Mouse (Mus musculus) retina, embryonic 14.5 days (tissue): ENCODE data around the gene Ptcd3.
"Not testable (repeated sequence)": the region's sequence is repeated elsewhere in the genome, so short reads cannot be mapped to it uniquely, and the experiment has no call there.

Experiments
- DNase-seq: peaks from one replicate; pipeline ENCODE4 v3.0.0-alpha.2; 2015; ENCODE audit warnings: low spot score

Ptcd3 gene

DNA sequence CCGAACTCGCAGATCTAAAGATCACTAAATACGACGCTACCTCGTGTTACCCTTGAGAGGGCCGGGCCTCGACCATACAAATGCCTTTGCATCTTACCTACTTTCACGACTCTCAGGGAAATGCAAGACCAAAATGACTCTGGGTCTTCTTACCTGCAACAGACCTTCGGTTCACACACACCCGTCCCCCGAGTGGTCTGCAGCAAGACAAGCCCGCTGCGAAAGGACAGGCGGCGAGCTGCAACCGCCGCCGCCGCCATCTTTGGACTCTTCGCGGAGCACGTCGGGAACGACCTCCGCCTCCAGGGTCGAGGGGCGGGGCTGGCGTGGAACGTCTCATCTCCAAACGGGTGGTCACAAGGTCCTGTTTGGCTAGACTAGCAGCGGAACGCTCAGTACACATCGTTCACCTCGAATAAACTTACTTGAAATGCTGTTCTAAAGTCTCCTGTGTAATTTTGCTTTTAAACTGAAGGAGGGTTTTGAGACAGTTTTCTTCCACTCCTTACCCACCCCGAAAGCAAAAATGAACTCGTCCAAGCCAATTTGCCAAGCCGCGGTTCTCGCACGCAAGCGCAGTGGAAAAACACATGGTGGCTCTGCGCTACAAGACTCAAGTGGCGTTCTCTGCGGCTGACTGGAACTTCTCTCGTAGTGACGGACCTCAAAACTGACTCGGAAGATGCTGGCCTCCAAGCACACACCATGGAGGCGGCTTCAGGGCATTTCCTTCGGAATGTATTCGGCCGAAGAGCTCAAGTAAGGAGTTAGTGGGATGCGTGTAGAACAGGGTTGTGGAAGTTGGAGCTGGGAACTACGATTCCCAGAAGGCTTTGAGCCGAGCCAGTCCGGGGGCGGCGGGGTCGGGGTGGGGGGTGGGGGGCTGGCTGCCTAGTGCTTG, at the start of gene Ptcd3, which contains the start of gene Polr1a:
Gene Ptcd3, minus strand, starts transcription at position 270 of the 901 bp plus-strand sequence.
Gene Polr1a, plus strand, starts transcription at position 573 of the 901 bp plus-strand sequence.
- DNase-seq = peak; percentile 94

DNA sequence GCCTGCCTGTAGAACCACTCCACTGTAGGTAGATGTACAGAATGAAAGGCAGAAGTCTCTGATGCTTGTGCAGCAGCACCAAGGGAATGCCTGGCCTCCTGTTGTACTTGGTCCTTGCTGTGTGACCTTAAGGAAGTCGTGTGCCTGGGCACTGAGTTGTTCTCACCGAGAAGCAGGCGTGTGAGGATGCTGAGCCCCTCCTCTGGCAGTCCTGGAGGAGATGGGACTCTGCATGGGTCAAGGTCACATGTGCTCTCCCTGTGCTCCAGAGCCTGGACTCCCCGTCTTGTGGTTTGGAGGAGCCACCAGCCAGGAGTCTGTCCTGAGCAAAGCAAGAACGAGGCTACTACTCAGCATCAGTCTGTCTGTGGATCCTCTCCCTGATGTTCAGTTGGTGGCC, 42.6 kb upstream of the Ptcd3 start:
- DNase-seq = no peak

DNA sequence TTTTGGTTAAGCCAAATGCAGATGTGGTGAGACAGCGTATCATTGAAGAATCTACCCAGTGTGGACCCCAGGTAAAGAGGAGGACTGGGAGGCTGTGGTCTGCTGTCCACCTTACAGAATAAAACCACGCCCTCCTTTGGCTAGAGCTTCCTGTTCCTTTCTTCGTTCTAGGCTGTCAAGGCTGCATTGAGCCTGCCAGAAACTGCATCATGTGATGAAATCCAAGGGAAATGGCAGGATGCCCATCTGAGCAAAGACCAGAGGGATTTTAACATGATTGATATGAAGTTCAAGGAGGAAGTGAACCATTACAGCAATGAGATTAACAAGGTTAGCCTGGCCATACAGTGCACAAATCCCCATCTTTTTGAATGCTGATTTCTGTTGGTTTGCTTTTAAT, 42.0 kb upstream of the Ptcd3 start:
- DNase-seq = no peak

DNA sequence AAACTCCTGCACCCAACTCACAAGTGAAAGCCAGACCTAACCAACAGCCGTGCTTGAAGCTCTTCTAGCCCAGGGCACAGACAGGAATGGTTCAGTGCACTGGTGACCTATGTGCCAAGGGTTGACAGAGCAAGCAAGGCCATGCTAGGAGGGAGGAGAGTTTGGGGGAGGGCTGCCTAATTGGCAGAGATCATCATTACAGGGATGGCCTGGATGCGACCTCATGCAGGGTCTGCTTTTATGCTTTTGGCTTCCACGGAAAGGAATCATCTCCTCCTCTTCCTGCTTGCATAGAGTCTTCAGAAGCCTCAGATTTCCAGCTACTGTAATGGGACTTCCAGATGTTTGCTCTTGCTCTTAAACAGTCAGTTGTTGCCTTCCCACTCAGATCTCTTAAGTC, 41.2 kb upstream of the Ptcd3 start:
- no peak for DNase-seq

DNA sequence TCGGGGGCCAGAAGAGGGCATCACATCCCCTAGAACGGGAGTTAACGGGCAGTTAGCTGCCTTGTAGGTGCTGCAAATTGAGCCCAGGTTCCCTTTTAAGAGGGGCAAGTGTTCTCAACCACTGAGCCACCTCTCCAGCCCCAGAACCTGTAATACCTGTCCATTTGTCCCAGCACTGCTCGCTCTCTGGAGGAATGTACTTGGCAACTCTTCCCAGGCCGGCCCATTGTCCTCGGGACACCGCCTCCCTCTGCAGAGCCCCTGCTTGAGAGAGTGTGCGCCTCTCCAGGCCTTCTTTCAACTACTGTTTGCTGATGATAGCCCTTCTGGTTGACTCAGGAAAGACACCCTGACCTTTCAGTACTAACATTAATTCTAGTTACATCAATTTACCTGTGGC, 37.6 kb upstream of the Ptcd3 start:
- no peak for DNase-seq

DNA sequence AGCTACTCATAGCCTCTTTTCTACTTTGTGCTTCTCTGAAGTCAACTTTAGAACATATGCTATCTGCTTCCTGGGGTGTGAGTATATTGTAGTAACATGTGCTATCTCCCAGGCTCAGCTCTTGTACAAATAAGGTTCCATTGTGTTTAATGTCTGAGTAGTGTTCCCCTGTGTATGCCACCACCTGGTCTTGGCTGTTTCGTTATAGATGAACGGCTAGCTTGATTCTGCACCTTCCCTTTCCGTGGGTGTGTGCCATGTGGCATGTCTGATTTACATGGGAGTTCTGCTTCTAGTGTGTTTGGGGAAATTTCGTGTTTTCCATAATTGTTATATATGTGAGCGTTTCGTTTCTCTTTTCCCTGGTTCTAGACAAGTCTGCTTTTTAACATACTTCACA, 36.6 kb upstream of the Ptcd3 start:
- DNase-seq = no peak

DNA sequence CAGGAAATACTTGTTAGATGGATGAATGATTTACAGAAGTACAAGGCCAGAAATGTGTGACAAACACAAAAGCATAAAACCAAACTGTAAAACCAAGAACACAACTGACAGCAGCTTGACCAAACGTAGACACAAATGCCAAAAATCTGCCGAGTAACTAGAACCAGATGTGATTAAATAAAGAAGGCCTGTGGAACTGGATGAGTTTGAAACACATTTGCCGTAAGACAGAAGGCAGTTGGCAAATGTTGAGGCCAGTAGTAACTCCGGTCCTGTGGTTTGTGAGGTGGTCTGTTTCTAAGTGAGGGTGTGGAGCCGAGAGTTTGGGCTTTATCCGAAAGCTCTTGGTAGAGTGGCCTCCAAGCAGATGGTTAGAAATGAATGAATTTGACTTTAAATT, 32.4 kb upstream of the Ptcd3 start:
- no peak for DNase-seq

DNA sequence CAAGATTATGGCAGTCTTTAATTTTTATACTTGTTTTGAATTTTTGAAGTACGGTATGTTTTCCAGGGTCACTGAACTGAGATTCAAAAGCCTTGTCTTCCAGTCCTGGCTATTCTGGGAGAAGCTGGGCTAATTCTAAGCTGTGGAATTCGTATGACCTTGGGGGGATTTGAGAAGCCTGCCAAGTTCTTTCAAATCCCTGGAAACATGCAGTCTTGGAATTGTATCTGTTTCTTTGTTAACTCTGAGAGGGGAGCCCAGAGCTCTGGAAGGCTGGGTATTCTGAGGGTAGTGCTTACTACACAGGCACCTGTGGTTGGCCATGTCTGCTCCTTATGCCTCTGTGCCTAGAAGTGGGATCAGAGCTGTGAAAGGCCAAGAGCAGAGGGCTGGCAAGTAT, 27.2 kb upstream of the Ptcd3 start:
- no peak for DNase-seq

DNA sequence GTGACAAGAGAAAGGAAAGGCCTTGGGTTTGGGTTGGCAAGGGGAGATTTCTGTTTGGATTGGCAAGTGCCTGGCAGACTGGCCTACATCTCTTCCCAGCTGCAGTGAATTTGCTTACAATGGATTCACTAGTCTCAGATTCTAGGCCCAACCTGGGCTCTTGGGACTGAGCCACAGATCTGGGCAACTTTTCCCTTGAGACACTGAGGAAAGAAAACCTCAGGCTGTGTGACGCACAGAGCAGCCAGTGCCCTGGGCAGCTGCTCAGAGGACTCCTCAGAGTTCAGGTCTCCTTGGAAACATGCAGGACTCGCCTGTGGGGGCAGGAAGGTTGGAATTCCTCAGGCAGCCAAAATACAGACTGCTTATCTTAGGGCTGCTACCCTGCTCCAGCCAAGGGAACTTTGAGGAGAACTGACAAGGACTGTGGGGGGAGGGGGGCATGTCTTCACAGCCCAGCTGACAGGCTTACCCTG, 25.6 kb upstream of the Ptcd3 start:
- DNase-seq = peak; percentile 4

DNA sequence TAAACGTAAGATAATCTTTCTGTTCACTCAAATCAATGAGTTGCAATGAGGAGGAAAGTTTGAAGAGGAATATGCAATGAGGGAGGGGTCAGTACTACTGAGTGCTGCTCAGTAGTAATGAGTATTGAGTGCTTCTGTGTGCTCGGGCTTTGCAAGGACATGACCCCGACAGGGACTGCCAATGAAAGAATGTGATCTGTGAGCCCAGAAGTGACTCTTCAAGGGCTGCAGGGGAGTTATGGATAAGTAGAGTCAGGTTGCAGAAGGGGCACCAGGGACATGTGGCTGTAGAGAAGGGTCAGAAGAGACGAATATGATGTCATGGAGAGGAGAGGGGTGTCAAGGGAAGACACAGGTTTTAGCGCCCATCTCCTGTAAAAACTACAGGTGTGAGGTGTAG, 23.8 kb upstream of the Ptcd3 start:
- DNase-seq = no peak

DNA sequence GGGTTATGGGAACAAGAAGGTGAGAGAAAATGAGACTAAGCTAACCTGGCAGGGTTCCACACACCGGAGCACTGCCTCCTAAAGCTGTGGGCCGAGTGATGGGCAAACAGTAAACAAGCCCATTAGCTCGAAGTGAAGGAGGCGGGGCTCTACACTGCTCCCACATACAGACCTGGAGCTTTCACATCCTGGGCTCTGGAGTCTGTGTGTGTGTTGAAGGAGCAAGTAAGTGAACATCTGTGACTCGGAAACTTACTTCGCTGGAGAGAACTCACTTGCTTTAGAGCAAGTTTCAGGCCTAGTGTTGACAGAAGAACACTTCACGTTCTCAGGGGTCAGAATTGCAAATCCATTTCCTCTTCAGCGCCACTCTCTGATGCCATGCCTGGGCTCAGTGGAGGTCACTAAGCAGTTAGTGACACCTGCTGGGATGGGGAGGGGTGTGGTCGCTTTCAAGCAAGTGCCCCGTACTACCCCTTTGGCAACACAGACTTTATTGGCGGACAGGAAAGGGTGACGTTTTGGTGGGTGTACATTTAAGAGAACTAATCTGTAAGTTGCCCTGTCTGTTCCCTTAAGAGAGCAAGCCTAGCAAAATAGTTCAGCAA, 22.4 kb upstream of the Ptcd3 start:
- no peak for DNase-seq

DNA sequence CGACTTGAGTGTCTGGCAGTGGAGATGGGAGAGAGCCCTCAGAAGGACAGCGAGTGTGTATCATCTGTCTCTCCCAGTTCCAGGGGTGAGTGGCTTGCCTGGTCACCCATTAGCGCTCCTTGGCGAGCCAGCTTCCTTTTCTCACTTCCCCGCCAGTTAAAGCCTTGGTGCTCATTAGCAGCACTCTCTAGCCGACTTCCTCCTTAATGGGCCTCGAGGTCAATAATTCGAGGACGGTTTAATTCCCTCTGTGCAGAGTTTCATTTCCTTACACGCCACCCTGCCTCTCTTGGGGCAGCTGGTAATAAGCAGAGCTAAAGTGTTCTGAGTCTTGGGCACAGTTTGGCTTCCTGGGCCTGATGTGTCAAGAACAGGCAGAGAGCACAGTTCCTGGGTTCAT, 21.5 kb upstream of the Ptcd3 start:
- DNase-seq = no peak

DNA sequence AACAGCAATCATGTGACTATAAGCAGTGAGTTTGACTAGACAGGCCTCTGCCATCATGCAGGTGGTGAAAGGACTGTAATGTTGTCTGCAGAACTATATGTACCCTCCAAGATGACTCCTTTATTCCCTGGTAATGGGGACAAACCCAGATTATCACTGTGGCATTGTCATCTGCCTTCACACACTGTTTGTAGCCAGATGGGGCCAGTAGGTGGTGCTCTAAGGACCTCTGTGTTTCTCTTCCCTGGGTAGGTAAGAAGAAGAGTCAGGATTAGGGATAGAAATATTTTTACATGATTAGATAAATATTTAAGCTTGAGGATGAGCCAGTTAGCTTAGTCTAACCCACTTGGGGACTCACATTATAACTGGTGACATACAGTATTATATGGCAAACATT, 19.4 kb upstream of the Ptcd3 start:
- DNase-seq = peak; percentile 76

DNA sequence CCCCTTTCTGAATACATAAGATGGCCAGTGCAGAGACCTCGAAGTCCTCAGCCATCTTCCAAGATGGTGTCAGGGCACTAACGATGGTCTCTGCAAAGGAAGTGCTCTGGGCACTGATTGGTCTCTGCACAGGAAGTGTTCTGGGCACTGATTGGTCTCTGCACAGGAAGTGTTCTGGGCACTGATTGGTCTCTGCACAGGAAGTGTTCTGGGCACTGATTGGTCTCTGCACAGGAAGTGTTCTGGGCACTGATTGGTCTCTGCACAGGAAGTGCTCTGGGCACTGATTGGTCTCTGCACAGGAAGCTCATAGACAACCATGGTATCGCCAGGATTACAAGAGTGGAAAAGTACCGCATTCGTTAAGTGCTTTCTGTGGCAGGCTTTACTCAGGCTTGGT, 16.7 kb upstream of the Ptcd3 start:
- not testable (repeated sequence) for DNase-seq

DNA sequence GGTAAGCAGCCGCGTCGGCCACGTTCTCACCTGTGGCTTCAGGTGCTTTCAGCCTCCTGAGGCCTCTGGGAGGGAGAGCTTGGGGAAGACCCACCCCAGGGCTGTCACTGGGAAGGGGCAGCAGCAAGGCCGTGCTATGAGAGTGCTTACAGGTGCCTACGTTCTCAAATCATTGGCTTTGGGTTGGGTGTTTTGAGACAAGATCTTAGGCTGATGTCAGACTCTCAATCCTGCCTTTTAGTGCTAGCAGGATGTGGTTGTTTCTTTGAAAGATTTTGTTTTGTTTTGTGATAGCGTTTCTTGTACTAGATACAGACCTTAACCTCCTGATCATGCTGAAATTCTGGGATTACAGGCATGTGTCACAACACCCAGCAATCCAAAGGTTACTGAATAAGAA, 12.2 kb upstream of the Ptcd3 start:
- DNase-seq = no peak

DNA sequence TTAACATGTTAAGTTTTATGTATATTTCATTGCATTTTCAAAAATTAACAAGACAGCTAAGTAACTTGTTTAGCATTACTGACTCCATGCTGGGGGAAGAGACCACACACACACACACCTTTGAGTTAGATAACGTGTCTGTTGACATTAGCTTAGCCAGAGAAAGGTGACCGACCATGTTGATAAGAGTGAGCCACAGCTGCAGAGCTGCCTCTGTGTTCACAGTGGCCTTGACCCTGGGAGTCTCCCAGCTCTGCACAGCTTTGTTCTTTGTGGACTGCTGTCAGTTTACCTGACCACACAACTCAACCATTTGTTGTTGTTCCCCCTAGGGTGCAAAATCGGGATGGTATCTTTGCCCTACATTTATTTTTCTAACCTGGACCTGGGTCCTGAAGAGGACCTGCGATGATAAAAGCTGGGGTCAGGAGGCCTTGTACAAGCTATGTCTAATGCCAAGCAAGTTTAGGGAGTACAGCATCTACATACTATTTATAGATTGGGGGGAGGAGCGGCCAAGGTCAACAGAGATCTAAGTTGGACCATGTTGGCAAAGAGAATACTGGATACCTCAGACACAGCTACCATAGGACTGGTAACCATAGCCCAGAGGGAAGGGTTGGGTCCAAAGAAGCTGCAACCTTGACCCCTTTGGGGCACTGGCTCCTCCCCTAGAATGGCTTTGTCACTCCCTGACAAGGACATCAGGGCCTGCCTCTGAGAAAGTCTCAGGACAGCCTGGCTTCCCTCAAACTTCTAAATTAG, 3.3 kb upstream of the Ptcd3 start:
- DNase-seq = no peak

DNA sequence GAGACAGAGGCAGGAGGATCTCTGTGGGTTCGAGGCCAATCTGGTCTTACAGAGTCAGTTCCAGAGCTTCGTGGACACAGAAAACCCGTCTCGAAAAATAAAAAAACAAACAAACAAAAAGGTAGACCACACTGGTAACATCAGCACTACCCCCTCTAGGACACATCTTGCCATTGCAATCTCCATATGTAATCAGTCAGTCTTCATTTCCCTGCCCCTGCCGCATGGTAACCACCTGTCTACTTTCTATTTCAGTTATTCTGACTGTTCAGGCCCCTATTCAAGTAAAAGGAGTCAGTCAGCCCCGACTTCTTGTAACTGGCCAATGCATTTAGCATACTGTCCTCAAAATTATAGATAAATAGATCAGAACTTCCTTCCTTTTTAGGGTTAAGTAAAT, 1.3 kb upstream of the Ptcd3 start:
- no peak for DNase-seq

DNA sequence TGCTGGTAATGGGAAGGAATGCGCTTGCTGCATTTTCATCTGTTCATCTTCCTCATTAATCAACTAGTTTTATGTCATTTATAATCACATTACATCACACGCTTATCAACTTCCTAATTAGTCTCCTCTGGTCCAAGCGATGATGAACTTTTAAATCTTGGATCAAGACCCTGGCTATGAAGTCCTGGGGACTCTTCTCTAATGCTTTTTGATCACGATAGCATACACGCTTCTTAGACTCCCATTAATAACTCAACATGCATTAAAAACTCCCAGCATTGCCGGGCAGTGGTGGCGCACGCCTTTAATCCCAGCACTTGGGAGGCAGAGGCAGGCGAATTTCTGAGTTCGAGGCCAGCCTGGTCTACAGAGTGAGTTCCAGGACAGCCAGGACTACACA, 834 bp upstream of the Ptcd3 start:
- no peak for DNase-seq

DNA sequence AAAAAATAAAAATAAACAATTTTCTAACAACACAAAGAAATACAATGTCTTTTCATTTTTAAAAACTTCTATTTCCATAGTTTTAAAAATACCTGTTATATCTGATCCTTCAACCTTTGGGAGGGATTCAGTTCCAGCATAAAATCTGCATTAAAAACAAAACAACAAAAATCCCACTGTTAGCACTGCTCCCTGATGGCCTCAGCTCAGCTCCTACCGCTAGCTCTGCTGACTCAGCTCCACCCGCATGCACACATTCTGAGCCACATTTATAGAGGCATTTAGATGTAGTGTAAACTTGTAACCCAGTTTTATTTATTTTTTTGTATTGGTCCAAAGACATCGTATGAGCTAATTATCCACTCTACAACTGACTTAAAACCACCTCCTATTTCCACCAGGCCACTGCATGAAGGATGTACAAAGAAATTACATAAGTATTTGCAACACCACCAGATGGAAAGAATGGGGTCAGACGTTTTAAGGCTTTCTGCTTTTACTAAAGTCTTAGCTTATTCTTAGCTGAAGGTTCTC, 781 bp downstream of the Ptcd3 start:
- peak; percentile 8 for DNase-seq

DNA sequence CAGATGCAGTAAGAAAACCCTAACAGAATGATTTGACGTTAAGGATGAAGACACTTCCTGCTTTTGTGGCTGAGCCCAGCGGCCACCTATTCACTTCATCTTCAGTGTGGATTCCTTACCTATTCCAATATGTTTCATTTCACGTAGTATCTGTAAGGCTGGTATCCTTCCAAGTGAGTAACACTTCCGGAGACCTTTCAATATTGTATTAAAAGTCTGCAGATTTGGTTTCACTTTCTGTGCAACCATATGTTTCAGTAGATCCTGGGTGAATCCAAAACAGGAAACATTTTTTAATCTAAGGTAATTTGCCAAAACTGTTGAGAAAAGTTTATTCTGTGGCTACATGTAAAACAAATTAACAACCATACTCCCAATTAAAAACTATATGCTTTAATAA, 15.3 kb downstream of the Ptcd3 start:
- no peak for DNase-seq

DNA sequence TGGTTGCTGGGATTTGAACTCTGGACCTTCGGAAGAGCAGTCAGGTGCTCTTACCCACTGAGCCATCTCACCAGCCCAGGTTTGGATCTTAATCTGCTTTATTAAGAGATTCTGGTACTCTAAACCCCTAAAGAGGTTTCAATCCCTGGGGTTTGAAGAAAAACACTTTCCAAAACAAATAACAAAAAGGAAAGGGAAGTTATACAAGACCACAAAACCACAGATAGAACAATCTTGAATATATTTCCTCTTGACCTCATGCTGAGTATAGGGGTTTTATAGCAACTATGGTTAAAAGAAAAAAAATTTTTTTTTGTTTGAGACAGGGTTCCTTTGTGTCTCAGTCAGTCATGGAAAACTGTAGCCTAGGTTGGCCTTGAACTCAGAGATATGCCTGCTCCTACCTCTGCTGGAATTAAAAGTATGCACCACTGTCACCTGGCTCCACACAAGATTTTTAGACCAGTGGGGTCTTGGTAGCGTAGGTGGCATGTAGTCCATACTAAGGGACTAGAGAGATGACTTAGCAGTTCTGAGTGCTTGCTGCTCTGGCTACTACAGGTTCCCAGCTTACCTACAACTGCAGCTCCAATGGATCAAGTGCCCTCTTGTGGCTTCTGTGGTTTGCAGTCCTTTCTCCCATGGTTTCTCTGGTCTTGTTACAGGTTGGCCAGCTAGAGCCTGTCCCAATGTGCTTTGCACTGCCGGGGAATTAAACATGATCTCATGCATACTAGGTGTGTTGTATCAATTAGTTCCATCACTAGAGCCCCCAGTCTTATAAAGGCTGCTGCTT, 30.4 kb downstream of the Ptcd3 start:
- DNase-seq = peak; percentile 17

DNA sequence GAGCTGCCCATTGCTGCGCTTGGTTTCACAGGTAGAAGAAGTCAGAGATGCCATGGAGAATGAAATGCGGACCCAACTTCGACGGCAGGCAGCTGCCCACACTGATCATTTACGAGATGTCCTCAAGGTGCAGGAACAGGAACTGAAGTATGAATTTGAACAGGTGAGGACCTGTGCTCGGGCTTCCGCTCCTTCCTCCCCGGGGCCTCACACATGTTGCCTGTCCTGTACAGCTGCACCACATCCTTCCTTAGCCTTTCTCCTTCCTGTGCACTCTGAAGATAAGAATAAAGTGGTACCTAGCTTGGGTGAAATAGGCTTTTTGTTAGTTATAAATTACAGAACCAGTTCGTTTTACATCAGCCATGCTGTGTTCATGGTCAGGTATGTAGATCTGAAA, 37.2 kb downstream of the Ptcd3 start:
- DNase-seq = no peak
